Mouse (Mus musculus) midbrain, embryonic 10.5 days (tissue): ENCODE data around the gene Tnpo2. TPM values are rescaled to one million over a fixed set of nuclear protein-coding genes. Genes with fewer than 3 reads are reported as not detected.
A peak's percentile ranks its signal among the peaks of the same experiment; 100 is the strongest.

Experiments used
- DNase-seq: peaks from one replicate; pipeline ENCODE4 v3.0.0-alpha.2; 2017; ENCODE audit warnings: low spot score
- H3K27ac ChIP-seq: fragments of 300-500 bp; sonication (generic); replicated peaks from 2 replicates; pipeline ENCODE4 v1.5.1; 2016; ENCODE audit warnings: mild to moderate bottlenecking
- H3K27me3 ChIP-seq: fragments of 300-500 bp; sonication (generic); 2 replicates; pipeline ENCODE4 v1.6.1; 2016; ENCODE audit warnings: low read depth, mild to moderate bottlenecking; ENCODE audit not compliant: poor library complexity, severe bottlenecking
- H3K36me3 ChIP-seq: fragments of 300-500 bp; sonication (generic); 2 replicates; pipeline ENCODE4 v1.6.1; 2016; ENCODE audit warnings: mild to moderate bottlenecking, moderate library complexity
- H3K4me1 ChIP-seq: fragments of 300-500 bp; sonication (generic); 2 replicates; pipeline ENCODE4 v1.6.1; 2016
- H3K4me3 ChIP-seq: fragments of 300-500 bp; sonication (generic); 2 replicates; pipeline ENCODE4 v1.5.1; 2016; ENCODE audit warnings: mild to moderate bottlenecking, moderate library complexity
- H3K9me3 ChIP-seq: fragments of 300-500 bp; sonication (generic); replicated peaks from 2 replicates; pipeline ENCODE4 v1.6.1; 2016; ENCODE audit warnings: mild to moderate bottlenecking
- WGBS: fragments of 180-500 bp; shearing (Covaris S2); methylation state at CpG from one replicate; pipeline ENCODE4 v1.1.7; 2016; 5-methylcytosine and 5-hydroxymethylcytosine counted together
- polyA plus RNA-seq: library from polyadenylated mRNA; unstranded; fragments of >200 nt; fragmentation: Nextera tagmentation; extraction: Ambion mirVana; gene quantifications from 2 replicates; pipeline ENCODE4 v1.2.1, GENCODE M21; 2016

The Tnpo2 gene
- polyA plus RNA-seq, 1 experiment from 2014 or later = 28.6 TPM

- Histone ChIP-seq H3K4me1 (peaks cover 24% of the 10 kb centered on the region), H3K27me3 (peaks cover 61% of the 10 kb centered on the region)
- 5% methylated on average over 26 of the region's 26 CpGs for WGBS
Observed at GRCm38 (mm10) chr8:85013230-85013840, 23.4 kb upstream of the Tnpo2 start.

GRCm38 (mm10) chr8:85014431-85014830 is 22.3 kb upstream of the Tnpo2 start, which contains the start of gene Best2:
Gene Best2 (minus strand): TSS chr8:85014531.
- Histone ChIP-seq H3K27ac (peak within 1 kb of the TSS; percentile 39; the same call in 1 of the 2 replicates), H3K36me3 (peaks cover 23% of the 10 kb centered on the region), H3K4me1 (peaks cover 24% of the 10 kb centered on the region), H3K4me3 (peak within 1 kb of the TSS; percentile 51), H3K9me3 (no peaks in the 10 kb centered on the region), H3K27me3 (peaks cover 50% of the 10 kb centered on the region)
- WGBS = 65% methylated on average over 2 of the region's 2 CpGs
- DNase-seq = no peak

More at GRCm38 (mm10) chr8:85013230-85013840, 23.4 kb upstream of the Tnpo2 start:
- Histone ChIP-seq H3K27ac (peak overlapping the region; percentile 39; the same call in 1 of the 2 replicates), H3K36me3 (peaks cover 12% of the 10 kb centered on the region), H3K4me3 (peak overlapping the region; percentile 51), H3K9me3 (no peaks in the 10 kb centered on the region)
- peak; percentile 77 for DNase-seq

GRCm38 (mm10) chr8:85016724-85017123 is 20.0 kb upstream of the Tnpo2 start:
- no peak for DNase-seq
- Histone ChIP-seq H3K4me1 (peaks cover 19% of the 10 kb centered on the region), H3K36me3 (peaks cover 46% of the 10 kb centered on the region), H3K9me3 (no peaks in the 10 kb centered on the region), H3K4me3 (no peak overlapping the region), H3K27ac (no peak overlapping the region), H3K27me3 (peaks cover 33% of the 10 kb centered on the region)
- 70% methylated on average over 10 of the region's 10 CpGs for WGBS

GRCm38 (mm10) chr8:85017209-85017608 is 19.5 kb upstream of the Tnpo2 start:
- peaks cover 28% of the 10 kb centered on the region for H3K27me3 ChIP-seq
- H3K27ac ChIP-seq = no peak overlapping the region
- peaks cover 19% of the 10 kb centered on the region for H3K4me1 ChIP-seq
- no peak for DNase-seq
- no peak overlapping the region for H3K4me3 ChIP-seq
- WGBS = 31% methylated on average over 5 of the region's 5 CpGs
- peaks cover 51% of the 10 kb centered on the region for H3K36me3 ChIP-seq
- no peaks in the 10 kb centered on the region for H3K9me3 ChIP-seq

- peaks cover 36% of the 10 kb centered on the region for H3K4me1 ChIP-seq
- WGBS = 95% methylated on average over 3 of the region's 3 CpGs
- H3K27me3 ChIP-seq = no peaks in the 10 kb centered on the region
- H3K27ac ChIP-seq = no peak overlapping the region
- DNase-seq = no peak
- H3K36me3 ChIP-seq = peaks cover 71% of the 10 kb centered on the region
- H3K9me3 ChIP-seq = no peaks in the 10 kb centered on the region
- H3K4me3 ChIP-seq = no peak overlapping the region
Observed at GRCm38 (mm10) chr8:85021514-85022055, 15.1 kb upstream of the Tnpo2 start.

GRCm38 (mm10) chr8:85023846-85024245 is 12.9 kb upstream of the Tnpo2 start:
- H3K36me3 ChIP-seq = peaks cover 57% of the 10 kb centered on the region
- H3K4me3 ChIP-seq = peak overlapping the region; percentile 83
- H3K27me3 ChIP-seq = no peaks in the 10 kb centered on the region
- DNase-seq = no peak
- no peak overlapping the region for H3K27ac ChIP-seq
- H3K4me1 ChIP-seq = peaks cover 37% of the 10 kb centered on the region
- WGBS = 96% methylated on average over 3 of the region's 3 CpGs
- H3K9me3 ChIP-seq = no peaks in the 10 kb centered on the region

- whole genome bisulfite sequencing = 7% methylated on average over 30 of the region's 30 CpGs
- peaks cover 57% of the 10 kb centered on the region for H3K36me3 ChIP-seq
- peak within 1 kb of the TSS; percentile 83 for H3K4me3 ChIP-seq
- H3K4me1 ChIP-seq = peaks cover 44% of the 10 kb centered on the region
- H3K9me3 ChIP-seq = no peaks in the 10 kb centered on the region
- peak within 1 kb of the TSS; percentile 98 for H3K27ac ChIP-seq
- peak; percentile 88 for DNase-seq
- no peaks in the 10 kb centered on the region for H3K27me3 ChIP-seq
Observed at GRCm38 (mm10) chr8:85025098-85025932, 11.4 kb upstream of the Tnpo2 start, which contains the start of gene Asna1. Gene Asna1 (minus strand): TSS chr8:85025281.

- Histone ChIP-seq H3K4me1 (peaks cover 44% of the 10 kb centered on the region), H3K4me3 (peak within 1 kb of the TSS; percentile 83), H3K36me3 (peaks cover 56% of the 10 kb centered on the region), H3K27me3 (no peaks in the 10 kb centered on the region), H3K9me3 (no peaks in the 10 kb centered on the region), H3K27ac (peak within 1 kb of the TSS; percentile 98)
- WGBS = under 1% methylated on average over 75 of the region's 75 CpGs
- peak; percentile 97 for DNase-seq
Observed at GRCm38 (mm10) chr8:85026670-85027515, 9.8 kb upstream of the Tnpo2 start, which contains the start of gene Trir. Gene Trir (plus strand): TSS chr8:85026823.

GRCm38 (mm10) chr8:85027516-85027855 is 9.2 kb upstream of the Tnpo2 start:
- Histone ChIP-seq H3K4me3 (peak overlapping the region; percentile 83), H3K4me1 (peaks cover 44% of the 10 kb centered on the region), H3K9me3 (no peaks in the 10 kb centered on the region), H3K27me3 (no peaks in the 10 kb centered on the region), H3K36me3 (peaks cover 56% of the 10 kb centered on the region), H3K27ac (peak overlapping the region; percentile 98)
- no peak for DNase-seq
- 2% methylated on average over 13 of the region's 13 CpGs for WGBS

GRCm38 (mm10) chr8:85027922-85028321 is 8.8 kb upstream of the Tnpo2 start:
- Histone ChIP-seq H3K4me1 (peaks cover 44% of the 10 kb centered on the region), H3K9me3 (no peaks in the 10 kb centered on the region), H3K36me3 (peaks cover 56% of the 10 kb centered on the region), H3K27ac (peak overlapping the region; percentile 98), H3K4me3 (peak overlapping the region; percentile 83), H3K27me3 (no peaks in the 10 kb centered on the region)
- DNase-seq = no peak
- 31% methylated on average over 2 of the region's 2 CpGs for WGBS

- H3K27ac ChIP-seq = no peak overlapping the region
- no peaks in the 10 kb centered on the region for H3K27me3 ChIP-seq
- no peaks in the 10 kb centered on the region for H3K9me3 ChIP-seq
- H3K4me1 ChIP-seq = peaks cover 36% of the 10 kb centered on the region
- no peak for DNase-seq
- peaks cover 56% of the 10 kb centered on the region for H3K36me3 ChIP-seq
- 92% methylated on average over 14 of the region's 14 CpGs for WGBS
- peak overlapping the region; percentile 83; the same call in 1 of the 2 replicates for H3K4me3 ChIP-seq
Observed at GRCm38 (mm10) chr8:85029271-85029670, 7.4 kb upstream of the Tnpo2 start.
